Mouse (Mus musculus) limb, embryonic 13.5 days (tissue): ENCODE results near the gene Mast4. TPM values are rescaled to one million over a fixed set of nuclear protein-coding genes. Genes with fewer than 3 reads are reported as not detected.

ENCODE experiments used
- ATAC-seq: fragments of 200-750 bp; cut with Nextera tagmentation; 2 replicates; pipeline ENCODE4 v1.8.0; 2017; ENCODE audit warnings: low read depth, moderate number of reproducible peaks, moderate TSS enrichment; ENCODE audit not compliant: low FRiP score
- H3K27ac ChIP-seq: fragments of 300-500 bp; sonication (generic); 2 replicates; pipeline ENCODE4 v1.5.1; 2015; ENCODE audit warnings: inconsistent platforms, mild to moderate bottlenecking, moderate library complexity
- H3K27me3 ChIP-seq: fragments of 300-500 bp; sonication (generic); 2 replicates; pipeline ENCODE4 v1.6.1; 2015; ENCODE audit warnings: mild to moderate bottlenecking, inconsistent platforms
- H3K36me3 ChIP-seq: fragments of 300-500 bp; sonication (generic); 2 replicates; pipeline ENCODE4 v1.6.1; 2015; ENCODE audit warnings: inconsistent platforms, mild to moderate bottlenecking, moderate library complexity
- H3K4me1 ChIP-seq: fragments of 300-500 bp; sonication (generic); 2 replicates; pipeline ENCODE4 v1.6.1; 2015; ENCODE audit warnings: inconsistent platforms
- H3K4me2 ChIP-seq: fragments of 300-500 bp; sonication (generic); replicated peaks from 2 replicates; pipeline ENCODE4 v1.6.1; 2015; ENCODE audit warnings: inconsistent platforms, mild to moderate bottlenecking, moderate library complexity
- H3K4me3 ChIP-seq: fragments of 300-500 bp; sonication (generic); 2 replicates; pipeline ENCODE4 v1.5.1; 2015; ENCODE audit warnings: moderate library complexity, mild to moderate bottlenecking, inconsistent platforms
- H3K9ac ChIP-seq: fragments of 300-500 bp; sonication (generic); 2 replicates; pipeline ENCODE4 v1.6.1; 2015; ENCODE audit warnings: mild to moderate bottlenecking, inconsistent platforms
- H3K9me3 ChIP-seq: fragments of 300-500 bp; sonication (generic); 2 replicates; pipeline ENCODE4 v1.6.1; 2016; ENCODE audit warnings: inconsistent platforms
- WGBS: fragments of 180-500 bp; shearing (Covaris S2); methylation state at CpG from one replicate; pipeline ENCODE4 v1.1.7; 2015; 5-methylcytosine and 5-hydroxymethylcytosine counted together
- polyA plus RNA-seq: library from polyadenylated mRNA; unstranded; fragments of >200 nt; fragmentation: Nextera tagmentation; extraction: Ambion mirVana; gene quantifications from 2 replicates; pipeline ENCODE4 v1.2.1, GENCODE M21; 2015

Mast4 gene
- polyA plus RNA-seq, 1 experiment from 2014 or later: 23.2 TPM

DNA sequence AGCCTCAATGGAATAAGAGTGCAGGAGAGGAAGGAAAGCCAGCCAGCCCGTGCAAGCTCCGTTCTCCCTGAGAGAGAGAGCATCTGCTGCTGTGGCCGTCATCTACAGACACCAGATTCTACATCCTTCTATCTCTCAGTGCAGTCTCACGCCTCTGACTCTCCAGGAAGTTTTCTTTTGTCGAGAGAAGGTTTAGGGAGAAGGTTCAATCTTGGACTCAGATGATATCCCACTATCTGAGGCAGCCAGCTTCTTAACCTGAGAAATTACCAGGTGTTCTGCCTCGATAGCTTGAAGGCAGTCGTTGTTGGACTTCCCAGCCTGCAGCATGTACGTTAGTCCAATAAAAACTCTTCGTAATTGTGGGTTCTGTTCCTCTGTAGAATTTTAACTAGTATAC, 127.7 kb downstream of the Mast4 start:
- no peak overlapping the region for H3K9ac ChIP-seq
- peaks cover 16% of the 10 kb centered on the region for H3K4me1 ChIP-seq
- H3K27me3 ChIP-seq: no peaks in the 10 kb centered on the region
- H3K4me3 ChIP-seq: no peak overlapping the region
- 74% methylated on average over 9 of the region's 9 CpGs for WGBS
- ATAC-seq: no peak
- no peak overlapping the region for H3K27ac ChIP-seq
- no peaks in the 10 kb centered on the region for H3K36me3 ChIP-seq
- no peaks in the 10 kb centered on the region for H3K9me3 ChIP-seq
- no peak overlapping the region for H3K4me2 ChIP-seq

DNA sequence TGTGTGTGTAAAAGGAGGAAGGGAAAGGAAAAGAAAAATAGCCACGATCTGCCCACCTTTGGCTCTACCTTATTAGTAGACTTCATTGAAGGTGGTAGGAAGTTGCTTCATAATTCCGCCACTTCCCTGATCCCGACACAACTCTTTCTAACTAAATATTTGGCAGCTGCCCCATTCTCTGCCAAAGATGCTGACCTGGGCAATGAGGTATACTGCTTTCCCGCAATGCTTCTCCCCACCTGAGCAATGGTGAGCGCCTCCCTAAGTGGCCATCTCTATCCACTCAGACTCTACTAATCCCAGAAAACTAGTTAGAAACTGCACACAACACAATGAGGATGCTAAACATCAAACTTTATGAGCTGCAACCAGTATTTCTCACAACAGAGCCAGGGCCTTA, 129.1 kb downstream of the Mast4 start:
- Histone ChIP-seq H3K9ac (no peak overlapping the region), H3K9me3 (no peaks in the 10 kb centered on the region), H3K4me1 (peaks cover 11% of the 10 kb centered on the region; the same call in 1 of the 2 replicates), H3K27me3 (no peaks in the 10 kb centered on the region), H3K27ac (no peak overlapping the region), H3K4me3 (no peak overlapping the region), H3K4me2 (no peak overlapping the region), H3K36me3 (no peaks in the 10 kb centered on the region)
- ATAC-seq: no peak
- WGBS: 86% methylated on average over 5 of the region's 5 CpGs

DNA sequence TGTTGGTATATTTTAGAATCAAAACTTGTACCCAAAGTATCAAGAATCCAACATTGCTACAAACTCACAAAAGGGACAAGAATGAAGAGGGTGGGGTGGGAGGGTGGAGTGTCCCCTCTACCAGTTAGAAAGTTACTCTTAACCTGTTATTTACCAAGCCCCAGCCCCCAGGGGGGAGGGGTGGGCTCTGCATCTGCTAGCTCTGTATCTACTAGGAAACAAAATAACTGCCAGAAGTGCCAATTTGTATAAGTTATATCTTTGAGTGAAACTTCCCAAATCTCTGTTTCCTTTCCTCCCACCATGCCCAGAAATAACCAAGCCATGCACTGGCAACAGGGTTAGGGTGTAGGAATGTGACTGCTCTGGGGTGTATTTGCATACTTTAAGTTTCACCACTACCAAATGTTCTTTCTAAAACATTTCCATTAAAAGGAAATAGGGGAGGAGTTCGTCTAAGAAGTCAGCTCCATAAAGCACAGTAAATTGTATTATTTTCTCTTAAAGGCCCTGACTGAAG, 130.9 kb downstream of the Mast4 start:
- ATAC-seq: no peak
- Histone ChIP-seq H3K36me3 (no peaks in the 10 kb centered on the region), H3K27ac (no peak overlapping the region), H3K4me2 (no peak overlapping the region), H3K4me1 (peaks cover 11% of the 10 kb centered on the region; the same call in 1 of the 2 replicates), H3K9ac (no peak overlapping the region), H3K9me3 (no peaks in the 10 kb centered on the region), H3K27me3 (no peaks in the 10 kb centered on the region), H3K4me3 (no peak overlapping the region)
- 40% methylated on average over 1 of the region's 1 CpGs for whole genome bisulfite sequencing

DNA sequence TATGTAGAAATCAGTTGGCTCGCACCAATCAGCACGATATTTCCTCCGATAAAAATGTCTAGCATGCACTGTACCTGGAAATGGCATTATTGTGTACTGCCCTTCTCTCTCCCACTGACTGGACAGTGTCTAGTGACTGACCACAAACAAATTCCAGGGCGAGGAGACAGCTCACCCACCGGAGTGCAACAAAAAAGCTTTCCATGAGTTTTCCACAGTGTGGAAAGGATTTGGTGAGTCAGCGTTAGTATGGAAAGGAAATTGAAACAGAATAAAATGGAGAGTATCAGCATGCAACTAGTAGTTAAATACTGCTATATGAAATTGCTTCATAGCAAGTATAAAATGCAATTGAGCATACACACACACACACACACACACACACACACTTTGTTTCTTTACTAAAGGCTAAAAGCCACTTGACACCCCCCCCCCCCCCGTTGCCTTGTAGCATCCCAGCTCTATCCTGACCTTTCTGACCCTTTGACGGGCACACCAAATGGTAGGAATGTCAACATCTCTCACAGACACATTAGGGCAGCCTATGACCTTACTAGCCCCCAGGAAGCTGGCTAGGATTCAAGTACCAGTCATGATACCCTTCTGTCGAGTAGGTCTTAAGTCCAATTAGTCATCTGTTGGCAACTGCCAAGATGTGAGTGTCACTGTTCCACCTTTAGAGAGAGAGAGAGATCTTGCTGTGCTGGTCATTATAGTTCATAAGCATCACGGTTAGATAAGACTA, 133.1 kb downstream of the Mast4 start:
- Histone ChIP-seq H3K36me3 (no peaks in the 10 kb centered on the region), H3K9ac (no peak overlapping the region), H3K9me3 (no peaks in the 10 kb centered on the region), H3K4me2 (no peak overlapping the region), H3K27me3 (no peaks in the 10 kb centered on the region), H3K27ac (no peak overlapping the region), H3K4me1 (peaks cover 11% of the 10 kb centered on the region; the same call in 1 of the 2 replicates), H3K4me3 (no peak overlapping the region)
- ATAC-seq: no peak
- 72% methylated on average over 10 of the region's 10 CpGs for WGBS

DNA sequence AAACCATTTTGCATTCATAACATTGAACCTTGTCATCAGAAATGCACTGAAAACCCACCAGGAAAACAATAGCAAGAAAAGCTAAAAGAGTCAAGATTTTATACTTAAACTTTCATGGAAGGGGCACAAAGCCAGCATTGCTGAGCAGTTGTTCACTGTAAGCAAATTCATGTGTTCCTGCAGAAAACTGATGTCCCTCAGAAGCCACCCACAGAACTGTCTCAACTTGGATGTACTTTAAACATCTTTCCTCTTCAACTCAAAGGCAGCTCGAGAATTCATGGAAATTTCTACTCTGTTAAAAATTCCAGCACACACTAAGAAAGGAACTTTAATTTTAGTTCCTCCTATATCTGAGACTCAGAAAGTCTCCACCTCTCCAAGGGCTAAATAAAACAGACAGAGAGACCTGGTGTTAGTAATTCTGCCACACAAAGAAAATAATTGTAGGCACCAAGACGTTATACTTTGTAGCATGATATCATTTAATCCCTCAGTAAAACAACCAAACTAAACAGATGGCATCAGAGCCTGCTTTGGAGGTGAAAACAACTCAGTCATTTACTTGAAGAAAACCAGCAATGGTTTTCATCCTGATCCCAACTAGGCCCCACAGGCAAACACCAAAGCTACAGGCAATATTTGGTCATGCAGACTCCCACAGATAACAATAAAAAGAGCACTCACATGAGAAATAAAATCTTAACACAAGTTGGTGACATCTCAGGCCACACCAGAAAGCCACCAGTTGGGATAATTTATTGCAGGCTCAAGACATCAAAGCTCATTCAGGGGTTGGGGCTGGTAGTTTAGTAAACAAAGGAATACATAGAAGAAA, 134.3 kb downstream of the Mast4 start:
- H3K9me3 ChIP-seq: no peaks in the 10 kb centered on the region
- H3K27ac ChIP-seq: no peak overlapping the region
- no peaks in the 10 kb centered on the region for H3K36me3 ChIP-seq
- H3K27me3 ChIP-seq: no peaks in the 10 kb centered on the region
- peaks cover 11% of the 10 kb centered on the region; the same call in 1 of the 2 replicates for H3K4me1 ChIP-seq
- 40% methylated on average over 2 of the region's 2 CpGs for WGBS
- H3K4me2 ChIP-seq: no peak overlapping the region
- H3K4me3 ChIP-seq: no peak overlapping the region
- no peak overlapping the region for H3K9ac ChIP-seq
- ATAC-seq: no peak

DNA sequence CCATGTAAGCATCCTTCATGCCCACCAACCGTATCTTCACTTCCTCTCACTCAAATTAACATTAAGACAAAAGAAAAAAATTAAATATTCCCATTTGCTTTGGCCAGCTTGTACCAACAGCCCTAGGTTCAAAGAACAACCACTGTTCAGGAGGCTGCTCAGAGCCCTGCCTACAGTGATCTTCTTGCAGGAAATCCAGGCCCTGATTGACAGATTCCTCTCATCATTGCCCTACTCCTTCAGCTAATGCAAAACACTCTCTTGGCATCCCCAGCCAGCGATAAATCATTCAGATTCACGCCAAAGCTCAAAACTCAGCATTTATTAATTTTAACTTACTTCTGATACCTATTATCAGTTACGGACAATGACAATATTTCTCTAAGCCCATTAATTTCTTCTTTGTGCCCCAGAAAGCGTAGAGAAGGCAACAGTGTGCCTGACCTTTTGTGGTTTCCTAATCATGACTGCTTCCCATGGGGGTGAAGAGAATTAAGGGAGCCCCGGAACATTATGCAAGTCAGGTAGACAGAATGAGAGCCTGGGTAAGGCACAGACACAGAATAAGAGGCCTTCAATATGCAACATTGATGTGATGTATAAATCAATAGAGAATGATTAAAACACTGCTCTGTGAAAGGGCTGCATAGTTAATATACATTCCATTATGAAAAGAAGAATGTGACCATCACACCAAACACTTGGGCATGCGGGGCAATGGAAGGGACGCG, 135.9 kb downstream of the Mast4 start:
- 85% methylated on average over 9 of the region's 9 CpGs for WGBS
- Histone ChIP-seq H3K4me2 (no peak overlapping the region), H3K27ac (no peak overlapping the region), H3K27me3 (no peaks in the 10 kb centered on the region), H3K9me3 (no peaks in the 10 kb centered on the region), H3K9ac (no peak overlapping the region), H3K36me3 (no peaks in the 10 kb centered on the region), H3K4me3 (no peak overlapping the region), H3K4me1 (peaks cover 3% of the 10 kb centered on the region; the same call in 1 of the 2 replicates)
- ATAC-seq: no peak

DNA sequence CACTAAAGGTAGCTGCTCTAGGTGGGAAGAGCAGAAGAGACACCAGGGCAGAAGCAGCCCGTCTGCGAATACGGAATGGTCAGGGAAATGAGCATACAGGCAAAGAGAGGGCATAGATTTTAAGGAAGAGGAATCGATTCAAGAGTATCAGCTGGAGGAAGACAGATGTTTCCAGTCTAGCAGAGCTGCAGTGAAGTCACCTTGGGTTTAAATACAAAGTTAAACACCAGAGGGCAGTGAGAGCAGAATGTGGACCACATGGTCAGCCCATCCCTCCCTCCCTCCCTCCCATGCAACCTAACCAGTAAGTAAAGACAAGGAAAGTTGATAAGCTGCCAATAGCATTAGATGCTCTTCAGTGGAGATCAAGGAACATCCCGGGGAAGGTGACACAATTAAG, 138.0 kb downstream of the Mast4 start:
- Histone ChIP-seq H3K36me3 (no peaks in the 10 kb centered on the region), H3K27me3 (no peaks in the 10 kb centered on the region), H3K27ac (no peak overlapping the region), H3K4me3 (no peak overlapping the region), H3K4me1 (no peaks in the 10 kb centered on the region), H3K9ac (no peak overlapping the region), H3K4me2 (no peak overlapping the region), H3K9me3 (no peaks in the 10 kb centered on the region)
- 77% methylated on average over 5 of the region's 5 CpGs for WGBS
- no peak for ATAC-seq

DNA sequence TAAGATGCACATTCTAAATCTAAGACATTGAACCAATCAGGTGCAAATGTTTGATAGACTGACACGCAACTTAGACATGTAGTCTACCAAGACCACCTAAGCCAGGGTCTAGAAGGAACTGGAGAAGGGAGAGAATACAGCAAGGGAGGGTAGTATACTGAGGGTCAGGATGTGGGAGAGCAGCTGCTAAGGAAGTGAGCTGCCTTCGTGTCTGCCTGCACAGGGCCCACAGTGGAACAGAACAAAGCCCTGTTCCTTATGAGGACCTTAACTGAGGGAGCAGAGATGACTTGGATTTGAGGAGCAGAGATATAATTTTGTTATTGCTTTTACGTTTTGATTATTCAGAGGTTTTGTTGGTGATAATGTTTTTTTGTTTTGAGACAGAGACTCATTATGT, 138.4 kb downstream of the Mast4 start:
- 75% methylated on average over 3 of the region's 3 CpGs for WGBS
- H3K4me3 ChIP-seq: no peak overlapping the region
- no peak for ATAC-seq
- no peaks in the 10 kb centered on the region for H3K9me3 ChIP-seq
- no peak overlapping the region for H3K9ac ChIP-seq
- H3K4me2 ChIP-seq: no peak overlapping the region
- H3K36me3 ChIP-seq: no peaks in the 10 kb centered on the region
- H3K27me3 ChIP-seq: no peaks in the 10 kb centered on the region
- no peak overlapping the region for H3K27ac ChIP-seq
- no peaks in the 10 kb centered on the region for H3K4me1 ChIP-seq

DNA sequence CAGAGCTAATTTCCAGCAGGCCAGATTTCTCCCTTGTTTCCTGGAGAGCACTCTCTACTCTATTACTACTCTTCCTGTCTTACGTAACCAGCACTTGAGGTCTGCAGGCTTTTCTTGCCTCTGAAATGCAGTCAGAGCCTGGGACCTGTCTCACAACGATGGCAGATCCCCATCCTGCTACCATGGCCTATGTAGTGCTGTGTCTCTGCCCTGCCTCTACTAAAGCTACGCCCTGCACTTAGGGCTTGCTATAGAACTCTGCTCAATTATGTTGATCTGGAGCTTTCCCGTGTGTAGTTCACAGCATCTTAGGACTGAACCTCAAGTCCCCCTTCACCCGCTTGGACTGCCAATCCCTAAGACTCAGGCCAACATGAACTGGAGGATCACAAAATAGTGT, 150.7 kb downstream of the Mast4 start:
- Histone ChIP-seq H3K27ac (no peak overlapping the region), H3K4me3 (no peak overlapping the region), H3K4me2 (no peak overlapping the region), H3K4me1 (0 out of 2 replicates have a peak, but pooled peaks cover 6% of the 10 kb centered on the region), H3K9me3 (0 out of 2 replicates have a peak, but pooled peaks cover 3% of the 10 kb centered on the region), H3K36me3 (no peaks in the 10 kb centered on the region), H3K9ac (no peak overlapping the region), H3K27me3 (no peaks in the 10 kb centered on the region)
- no peak; the same call in 1 of the 2 replicates for ATAC-seq
- WGBS: 76% methylated on average over 5 of the region's 5 CpGs

DNA sequence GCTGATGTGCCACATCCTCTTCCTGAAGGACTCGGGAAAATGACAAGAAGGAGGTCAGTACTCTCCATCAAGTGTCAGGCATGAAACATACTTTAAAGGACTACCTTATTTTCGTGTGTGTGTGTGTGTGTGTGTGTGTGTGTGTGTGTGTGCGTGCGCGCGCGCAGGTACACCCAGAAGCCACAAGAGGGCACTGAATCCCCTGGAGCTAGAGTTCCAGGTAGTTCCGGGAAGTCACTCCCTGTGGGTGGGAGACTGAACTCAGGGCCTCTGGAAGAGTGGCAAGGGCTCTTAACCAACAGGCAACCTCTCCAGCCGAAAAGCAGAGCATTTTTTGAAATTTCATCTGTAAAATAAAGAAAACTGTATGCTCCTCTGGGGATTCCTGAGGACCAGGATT, 152.5 kb downstream of the Mast4 start:
- Histone ChIP-seq H3K4me2 (no peak overlapping the region), H3K4me3 (no peak overlapping the region), H3K9me3 (0 out of 2 replicates have a peak, but pooled peaks cover 3% of the 10 kb centered on the region), H3K27ac (no peak overlapping the region), H3K9ac (no peak overlapping the region), H3K27me3 (0 out of 2 replicates have a peak, but pooled peaks cover 3% of the 10 kb centered on the region), H3K4me1 (0 out of 2 replicates have a peak, but pooled peaks cover 4% of the 10 kb centered on the region), H3K36me3 (no peaks in the 10 kb centered on the region)
- 96% methylated on average over 9 of the region's 9 CpGs for WGBS
- no peak for ATAC-seq

DNA sequence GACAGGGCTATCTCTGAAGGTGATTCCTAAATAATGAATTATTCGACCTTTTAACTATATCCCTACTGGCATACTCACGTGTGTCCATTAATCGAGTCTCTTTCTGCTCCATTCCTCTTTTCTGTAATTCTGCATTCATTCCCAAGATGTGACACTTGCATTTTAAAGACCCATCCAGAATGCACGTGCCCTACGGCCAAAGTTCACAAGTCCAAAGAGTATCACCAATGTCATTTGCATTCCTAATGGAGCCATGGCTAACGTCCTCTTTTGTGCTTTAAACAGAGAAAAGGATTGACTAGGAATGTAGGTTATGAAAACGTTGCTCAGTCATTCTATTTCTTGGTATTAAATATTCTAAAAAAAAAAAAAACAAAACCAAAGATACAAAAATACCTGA, 157.4 kb downstream of the Mast4 start:
- Histone ChIP-seq H3K36me3 (no peaks in the 10 kb centered on the region), H3K27ac (no peak overlapping the region), H3K9ac (no peak overlapping the region), H3K9me3 (0 out of 2 replicates have a peak, but pooled peaks cover 1% of the 10 kb centered on the region), H3K27me3 (0 out of 2 replicates have a peak, but pooled peaks cover 3% of the 10 kb centered on the region), H3K4me1 (peaks cover 5% of the 10 kb centered on the region), H3K4me2 (no peak overlapping the region), H3K4me3 (no peak overlapping the region)
- WGBS: 83% methylated on average over 7 of the region's 7 CpGs
- no peak for ATAC-seq
